Mouse (Mus musculus) left cerebral cortex, postnatal 36 days (tissue): Measurements from ENCODE around the gene Dnajc8. TPM values are rescaled to one million over a fixed set of nuclear protein-coding genes. Genes with fewer than 3 reads are reported as not detected.
"Not testable (repeated sequence)": the region's sequence is repeated elsewhere in the genome, so short reads cannot be mapped to it uniquely, and the experiment has no call there.

ENCODE experiments used
- DNase-seq, 2 experiments: peaks; one replicate each; pipeline ENCODE4 v3.0.0; 2021 to 2022; ENCODE audit warnings: low spot score in 2 of 2, mixed read lengths in 1 of 2
- intact Hi-C: fragments of 180-260 bp; cut with DNase I; formaldehyde crosslinking; loops from one replicate; pipeline ENCODE4 v1.15.1; 2025
- total RNA-seq, 2 experiments: library from RNA; stranded (reverse); gene quantifications; 2 replicates each; pipeline ENCODE4 v1.2.3; 2021

Gene Dnajc8
- total RNA-seq, 2 experiments from 2014 or later = 88.6 to 101 TPM

DNA sequence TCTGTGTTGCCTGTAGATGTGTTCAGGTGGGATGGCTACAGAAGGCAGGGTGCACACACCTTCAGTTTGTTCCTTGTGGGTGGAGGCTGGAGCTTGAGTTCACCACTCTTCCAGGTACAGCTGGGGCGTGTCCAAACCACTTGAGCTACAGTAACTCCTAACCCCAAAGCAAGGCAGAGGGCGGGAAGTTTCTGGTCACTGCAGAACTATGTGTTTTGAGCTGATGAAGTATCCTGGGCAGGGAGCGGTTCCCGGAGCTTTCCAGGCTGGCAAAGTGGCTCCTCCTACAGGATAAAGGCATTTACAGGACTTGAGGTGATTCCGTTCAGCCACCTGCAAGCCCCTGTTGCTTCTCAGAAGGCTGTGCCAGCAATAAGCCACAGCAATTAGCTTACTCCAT lies 18.9 kb downstream of the Dnajc8 start:
- DNase-seq = no peak
- intact Hi-C loops = no loop called here

- intact Hi-C loops = no loop called here
- no peak for DNase-seq
These were observed 19.3 kb downstream of the Dnajc8 start for GRCm38 (mm10) chr4:132554653-132555052.

- DNase-seq, intact Hi-C loops: not testable (repeated sequence)
These were observed 20.2 kb downstream of the Dnajc8 start for GRCm38 (mm10) chr4:132555550-132555949.

DNA sequence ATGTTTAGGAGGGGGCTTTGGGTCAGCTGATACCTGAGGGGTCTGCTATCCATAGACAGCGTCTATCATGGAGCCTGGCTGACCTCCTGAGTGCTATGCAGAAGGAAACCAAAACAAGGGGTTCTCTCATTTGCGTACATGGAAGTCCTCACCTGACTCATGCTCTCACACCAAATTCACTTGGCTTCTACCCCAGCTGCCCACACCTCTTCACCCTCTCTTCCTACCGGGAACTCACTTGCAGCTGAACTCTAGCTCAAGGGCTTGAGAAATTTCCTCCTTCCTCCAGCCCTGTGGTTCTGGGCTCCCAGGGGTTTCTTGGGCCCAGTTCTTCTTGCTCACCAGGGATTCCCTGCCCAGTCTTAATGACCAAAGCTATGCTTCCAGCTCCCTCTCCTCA lies 27.9 kb downstream of the Dnajc8 start:
- no peak for DNase-seq
- intact Hi-C loops = no loop called here

GRCm38 (mm10) chr4:132563965-132564364 lies 28.6 kb downstream of the Dnajc8 start, which contains the start of gene Ptafr:
TSS of gene Ptafr (plus strand) at chr4:132564067.
- no peak for DNase-seq
- intact Hi-C loops = no loop called here

DNA sequence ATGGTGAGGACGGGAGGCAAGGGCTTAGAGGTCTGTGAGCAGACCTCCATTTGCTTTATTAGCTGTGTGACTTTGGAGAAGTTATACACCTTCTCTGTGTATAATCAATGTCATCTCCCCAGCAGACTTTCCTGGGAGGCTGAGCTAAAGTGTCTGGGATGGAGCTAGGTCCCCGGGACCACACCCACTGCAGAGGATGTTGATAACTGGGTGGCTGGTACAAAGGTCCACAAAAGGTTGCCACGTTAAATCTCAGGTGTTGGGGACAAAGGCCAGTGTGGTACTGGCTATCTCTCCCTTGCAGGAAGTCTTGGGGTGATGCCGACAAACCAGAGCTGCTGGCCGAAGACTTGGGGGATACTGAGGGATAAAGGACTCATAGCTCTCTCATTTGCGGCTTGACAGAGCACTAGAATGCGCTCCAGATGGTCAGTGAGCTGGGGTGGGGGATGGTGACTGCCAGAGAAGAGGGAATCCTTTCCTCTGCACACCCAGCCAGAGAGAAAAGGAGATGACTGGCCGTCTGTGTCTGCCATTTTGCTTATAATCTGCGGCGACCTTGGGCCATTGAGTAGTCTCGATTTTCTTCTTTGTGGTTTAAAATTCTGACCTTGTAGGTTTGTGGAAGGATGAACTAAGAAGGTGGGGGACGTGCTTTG lies 29.9 kb downstream of the Dnajc8 start:
- intact Hi-C loops = loop anchor here (5.0 kb wide), 1 partner anchor 52 kb away; no protein-coding TSS in a partner anchor
- no peak for DNase-seq

DNA sequence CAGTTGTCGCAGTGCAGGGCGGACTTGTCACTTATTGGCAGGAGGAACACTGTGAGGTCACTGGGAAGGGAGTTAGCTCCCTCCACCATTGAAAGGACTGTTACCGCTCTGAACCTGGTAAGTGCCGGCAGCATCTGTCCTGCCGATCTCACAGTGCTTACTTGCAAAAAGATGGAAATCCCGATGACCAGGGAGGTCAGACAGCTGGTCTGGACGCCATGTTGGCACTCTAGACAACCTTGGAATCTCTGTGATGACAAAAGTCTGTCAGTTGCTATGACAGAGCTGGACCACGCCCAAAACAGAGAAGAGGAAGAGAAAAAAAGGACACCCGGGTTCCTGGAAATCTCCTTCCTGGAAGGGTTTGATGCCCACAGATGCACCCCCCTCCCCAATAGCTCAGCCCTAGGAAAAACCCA lies 32.0 kb downstream of the Dnajc8 start:
- no peak for DNase-seq
- intact Hi-C loops = loop anchor here (5.0 kb wide), 1 partner anchor 50 kb away; no protein-coding TSS in a partner anchor

- DNase-seq = no peak
These were observed 33.8 kb downstream of the Dnajc8 start for GRCm38 (mm10) chr4:132569115-132569514.

DNA sequence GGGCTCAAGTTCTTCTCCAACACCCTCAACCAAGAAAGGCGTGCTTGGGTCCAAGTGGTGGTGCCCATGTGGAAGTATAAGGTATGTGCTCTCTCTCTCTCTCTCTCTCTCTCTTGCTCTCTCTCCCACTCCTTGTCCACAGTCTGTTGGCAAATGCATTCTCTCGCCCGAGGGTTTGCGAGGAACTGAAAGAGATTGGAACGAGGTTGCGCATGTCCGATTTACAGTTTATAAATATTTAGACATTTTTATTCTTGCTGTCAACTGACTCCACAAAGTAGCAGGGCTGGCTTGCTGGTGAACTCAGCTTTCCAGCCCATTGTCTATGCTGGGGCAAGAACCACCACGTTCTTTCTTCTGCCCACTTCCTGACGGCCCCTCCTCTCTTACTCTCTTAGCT lies 35.8 kb downstream of the Dnajc8 start:
- intact Hi-C loops = no loop called here
- DNase-seq = no peak

More at GRCm38 (mm10) chr4:132569115-132569514, 33.8 kb downstream of the Dnajc8 start:
- intact Hi-C loops = loop anchor here (5.0 kb wide), 1 partner anchor 48 kb away; no protein-coding TSS in a partner anchor

DNA sequence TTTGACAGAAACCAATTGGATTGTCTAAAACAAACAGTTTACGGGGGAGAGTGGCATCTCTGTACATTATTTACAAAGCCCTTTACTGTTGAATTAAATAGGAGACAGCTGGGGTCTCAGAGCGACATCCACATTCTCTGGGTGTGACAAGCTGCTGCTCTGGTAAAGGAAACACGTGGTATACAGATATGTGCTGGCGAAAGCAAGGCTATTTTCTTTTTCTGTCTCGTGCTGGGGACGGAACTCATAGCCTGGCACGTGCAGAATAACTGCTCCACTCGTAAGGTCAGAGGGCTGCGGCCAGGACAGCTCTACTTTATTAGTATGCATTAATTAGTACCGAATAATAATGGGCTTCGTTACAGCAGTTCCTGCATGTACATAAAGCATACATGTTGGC lies 38.0 kb downstream of the Dnajc8 start:
- no peak for DNase-seq

DNA sequence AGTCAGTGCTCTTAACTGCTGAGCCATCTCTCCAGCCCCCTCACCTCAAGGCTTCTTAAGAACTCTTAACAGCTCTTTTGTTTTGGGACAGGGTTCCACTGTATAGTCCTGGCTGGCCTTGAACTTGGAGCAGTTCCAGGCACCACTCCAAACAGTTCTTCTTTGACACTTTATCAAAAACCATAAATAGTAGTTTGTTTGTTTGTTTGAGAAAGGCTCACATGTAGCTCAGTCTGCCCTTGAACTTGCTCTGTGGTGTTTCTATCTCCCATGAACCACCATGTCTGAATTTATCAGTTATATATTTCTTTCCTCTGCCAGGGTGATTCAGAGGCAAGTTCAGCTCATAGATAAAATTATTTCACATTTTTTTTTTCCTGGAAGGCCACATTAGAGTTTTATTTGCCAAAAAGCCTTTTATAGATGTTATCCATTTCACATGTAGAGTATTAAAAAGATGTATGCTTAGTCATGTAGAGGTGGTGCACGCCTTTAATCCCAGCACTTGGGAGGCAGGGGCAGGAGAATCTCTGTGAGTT lies 39.5 kb downstream of the Dnajc8 start:
- intact Hi-C loops = no loop called here
- DNase-seq = no peak

More for the DNA sequence above, 38.0 kb downstream of the Dnajc8 start:
- intact Hi-C loops = no loop called here

- intact Hi-C loops = no loop called here
- no peak for DNase-seq
These were observed 48.4 kb downstream of the Dnajc8 start for GRCm38 (mm10) chr4:132583781-132584180.

GRCm38 (mm10) chr4:132584975-132585374 lies 49.6 kb downstream of the Dnajc8 start:
- no peak for DNase-seq
- intact Hi-C loops = no loop called here

DNA sequence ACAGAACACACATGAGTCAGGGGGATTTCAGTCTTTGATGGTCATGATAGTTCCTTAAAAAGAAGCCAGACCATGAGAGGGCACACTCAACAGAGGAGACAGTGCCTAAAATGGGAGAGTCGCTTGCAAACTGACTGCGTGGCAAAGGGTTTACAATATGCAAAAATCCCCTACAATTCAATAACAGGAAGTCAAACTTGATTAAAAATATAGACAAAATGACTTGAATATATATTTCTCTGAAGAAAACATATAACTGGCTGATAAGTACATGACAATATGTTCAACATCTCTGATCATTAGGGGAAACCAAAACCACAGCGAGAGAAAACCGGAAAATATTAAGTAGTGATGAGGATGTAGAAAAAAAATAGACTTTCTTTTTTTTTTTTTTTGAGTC lies 50.9 kb downstream of the Dnajc8 start:
- intact Hi-C loops = no loop called here
- no peak for DNase-seq

GRCm38 (mm10) chr4:132588512-132588911 lies 53.2 kb downstream of the Dnajc8 start:
- intact Hi-C loops = no loop called here
- DNase-seq = no peak

- intact Hi-C loops = no loop called here
- DNase-seq = no peak
These were observed 55.3 kb downstream of the Dnajc8 start for GRCm38 (mm10) chr4:132590642-132591041.

DNA sequence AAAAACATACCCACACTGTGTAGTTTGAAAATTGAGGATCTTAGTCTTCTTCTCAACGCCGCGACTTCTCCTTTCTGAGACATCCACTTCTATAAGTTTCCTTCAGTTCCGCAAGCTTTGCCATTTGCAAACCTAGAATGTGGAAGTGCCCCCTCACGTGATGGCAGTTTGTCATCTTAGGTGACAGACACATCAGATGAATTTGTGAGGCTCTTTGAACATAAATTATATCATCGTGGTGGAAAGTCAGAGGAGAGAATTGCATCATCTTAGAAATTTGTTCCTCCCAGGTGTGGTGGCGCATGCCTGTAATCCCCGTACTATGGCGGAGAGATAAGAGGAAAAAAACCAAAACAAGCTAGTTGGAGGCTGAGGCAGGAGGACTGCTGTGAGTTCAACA lies 57.6 kb downstream of the Dnajc8 start:
- intact Hi-C loops = no loop called here

DNA sequence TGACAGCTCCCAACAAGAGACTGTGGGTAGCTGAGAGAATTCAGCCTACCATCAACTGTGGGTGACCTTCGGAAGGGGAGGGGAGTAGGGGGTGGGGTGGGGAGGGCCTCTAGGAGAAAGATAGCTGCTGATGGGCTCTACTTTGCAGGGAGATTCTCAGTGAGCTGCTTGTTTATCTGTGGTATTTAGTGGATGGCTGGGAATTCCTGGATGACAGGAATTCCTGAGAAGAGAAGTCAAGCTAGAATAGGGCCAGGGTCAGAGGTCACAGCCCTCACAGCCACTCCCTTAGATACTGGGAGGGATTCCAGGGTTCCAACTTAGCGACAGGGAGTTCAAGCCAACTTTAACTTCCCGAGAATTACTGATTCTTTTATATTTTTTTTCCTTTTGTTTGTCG lies 58.8 kb downstream of the Dnajc8 start:
- intact Hi-C loops = no loop called here
- no peak for DNase-seq

More for the DNA sequence above, 57.6 kb downstream of the Dnajc8 start:
- DNase-seq = no peak

- DNase-seq = no peak
- intact Hi-C loops = no loop called here
These were observed 63.5 kb downstream of the Dnajc8 start for GRCm38 (mm10) chr4:132598861-132599260.

- no peak for DNase-seq
- intact Hi-C loops = no loop called here
These were observed 64.4 kb downstream of the Dnajc8 start for GRCm38 (mm10) chr4:132599764-132600163.

DNA sequence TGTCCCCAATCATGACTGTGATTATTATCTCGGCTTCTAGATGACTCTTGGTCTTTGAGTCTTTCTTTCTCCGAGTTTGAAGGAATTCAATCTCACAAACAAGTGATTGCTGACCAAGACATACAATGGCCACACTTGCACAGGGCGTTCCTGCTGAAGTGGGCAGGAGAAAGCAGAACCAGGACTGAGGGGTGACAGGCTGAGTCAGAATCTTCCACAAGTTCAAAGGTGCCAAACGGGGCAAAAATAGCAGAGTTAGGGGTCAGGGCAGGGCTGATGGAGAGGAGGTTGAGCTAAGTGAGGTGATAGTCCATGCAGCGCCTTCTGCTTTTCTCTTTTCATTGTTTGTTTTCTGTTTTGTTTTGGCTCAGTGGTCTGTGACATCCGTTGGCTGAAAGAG lies 65.1 kb downstream of the Dnajc8 start:
- intact Hi-C loops = no loop called here

More for the DNA sequence above, 65.1 kb downstream of the Dnajc8 start:
- DNase-seq = no peak
